Mouse (Mus musculus) neural tube, embryonic 15.5 days (tissue): ENCODE data around the gene Cyp26b1. TPM values are rescaled to one million over a fixed set of nuclear protein-coding genes. Genes with fewer than 3 reads are reported as not detected.
"Not testable (repeated sequence)": the region's sequence is repeated elsewhere in the genome, so short reads cannot be mapped to it uniquely, and the experiment has no call there.

Source experiments
- ATAC-seq: fragments of 200-750 bp; cut with Nextera tagmentation; 2 replicates; pipeline ENCODE4 v1.8.0; 2017; ENCODE audit warnings: mild to moderate bottlenecking, moderate TSS enrichment, moderate library complexity; ENCODE audit not compliant: low FRiP score
- H3K27ac ChIP-seq: fragments of 300-500 bp; sonication (generic); replicated peaks from 2 replicates; pipeline ENCODE4 v1.5.1; 2015; ENCODE audit warnings: mild to moderate bottlenecking, inconsistent platforms
- H3K27me3 ChIP-seq: fragments of 300-500 bp; sonication (generic); replicated peaks from 2 replicates; pipeline ENCODE4 v1.6.1; 2015; ENCODE audit warnings: inconsistent platforms
- H3K36me3 ChIP-seq: fragments of 300-500 bp; sonication (generic); 2 replicates; pipeline ENCODE4 v1.6.1; 2015; ENCODE audit warnings: inconsistent platforms
- H3K4me1 ChIP-seq: fragments of 300-500 bp; sonication (generic); 2 replicates; pipeline ENCODE4 v1.6.1; 2015; ENCODE audit warnings: inconsistent platforms
- H3K4me2 ChIP-seq: fragments of 300-500 bp; sonication (generic); 2 replicates; pipeline ENCODE4 v1.6.1; 2015; ENCODE audit warnings: inconsistent platforms, mild to moderate bottlenecking, moderate library complexity
- H3K4me3 ChIP-seq: fragments of 300-500 bp; sonication (generic); replicated peaks from 2 replicates; pipeline ENCODE4 v1.5.1; 2015; ENCODE audit warnings: mild to moderate bottlenecking, inconsistent platforms
- H3K9ac ChIP-seq: fragments of 300-500 bp; sonication (generic); replicated peaks from 2 replicates; pipeline ENCODE4 v1.6.1; 2015; ENCODE audit warnings: mild to moderate bottlenecking, inconsistent platforms
- H3K9me3 ChIP-seq: fragments of 300-500 bp; sonication (generic); replicated peaks from 2 replicates; pipeline ENCODE4 v1.6.1; 2016; ENCODE audit warnings: inconsistent platforms
- WGBS: fragments of 180-500 bp; shearing (Covaris S2); methylation state at CpG from one replicate; pipeline ENCODE4 v1.1.7; 2015; ENCODE audit warnings: mixed read lengths; 5-methylcytosine and 5-hydroxymethylcytosine counted together
- polyA plus RNA-seq: library from polyadenylated mRNA; unstranded; fragments of >200 nt; fragmentation: Nextera tagmentation; extraction: Ambion mirVana; gene quantifications from 2 replicates; pipeline ENCODE4 v1.2.1, GENCODE M21; 2015

The Cyp26b1 gene
- polyA plus RNA-seq, 1 experiment from 2014 or later, result 11.6 TPM

- no peak overlapping the region for H3K9ac ChIP-seq
- no peak overlapping the region for H3K4me2 ChIP-seq
- H3K27me3 ChIP-seq, result no peaks in the 10 kb centered on the region
- H3K36me3 ChIP-seq, result no peaks in the 10 kb centered on the region
- H3K4me3 ChIP-seq, result no peak overlapping the region
- no peak for ATAC-seq
- H3K9me3 ChIP-seq, result no peaks in the 10 kb centered on the region
- WGBS, result 38% methylated on average over 1 of the region's 1 CpGs
- H3K27ac ChIP-seq, result no peak overlapping the region
- no peaks in the 10 kb centered on the region for H3K4me1 ChIP-seq
Measured at GRCm38 (mm10) chr6:84601136-84601889, 7.6 kb upstream of the Cyp26b1 start.

GRCm38 (mm10) chr6:84599296-84599695, 5.6 kb upstream of the Cyp26b1 start:
- H3K27ac ChIP-seq, H3K9ac ChIP-seq, H3K4me3 ChIP-seq, H3K4me2 ChIP-seq, H3K9me3 ChIP-seq, H3K4me1 ChIP-seq, ATAC-seq, H3K36me3 ChIP-seq, H3K27me3 ChIP-seq: not testable (repeated sequence)
- 95% methylated on average over 3 of the region's 3 CpGs for WGBS

GRCm38 (mm10) chr6:84598725-84599124, 5.0 kb upstream of the Cyp26b1 start:
- Histone ChIP-seq H3K4me3 (no peak overlapping the region), H3K4me2 (no peak overlapping the region), H3K27ac (no peak overlapping the region), H3K27me3 (no peaks in the 10 kb centered on the region), H3K9ac (no peak overlapping the region), H3K36me3 (no peaks in the 10 kb centered on the region), H3K4me1 (no peaks in the 10 kb centered on the region), H3K9me3 (no peaks in the 10 kb centered on the region)
- WGBS, result 55% methylated on average over 3 of the region's 3 CpGs
- no peak for ATAC-seq

DNA sequence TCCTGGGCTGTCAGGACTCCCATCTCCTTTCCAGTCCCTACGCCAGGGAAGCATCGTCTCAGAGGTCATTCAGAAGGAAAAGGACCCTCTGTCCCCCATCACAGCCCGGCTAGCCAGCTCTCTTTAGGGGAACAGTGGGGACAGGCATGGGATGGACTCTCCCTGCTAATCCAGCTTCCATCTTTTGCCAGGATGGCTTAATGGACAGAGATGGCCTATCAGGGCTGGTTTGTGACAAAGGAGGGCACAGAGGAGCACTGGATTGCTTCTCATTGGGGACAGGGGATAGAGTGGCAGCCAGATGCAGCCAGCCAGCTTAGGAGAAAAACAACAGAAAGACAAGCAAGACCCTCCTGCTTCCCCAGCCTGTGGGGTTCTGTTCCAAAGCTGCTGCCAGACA, 918 bp upstream of the Cyp26b1 start:
- Histone ChIP-seq H3K9ac (no peak overlapping the region), H3K36me3 (no peaks in the 10 kb centered on the region), H3K4me1 (peaks cover 6% of the 10 kb centered on the region), H3K4me3 (no peak overlapping the region), H3K27ac (no peak overlapping the region), H3K27me3 (peaks cover 23% of the 10 kb centered on the region), H3K9me3 (no peaks in the 10 kb centered on the region), H3K4me2 (no peak overlapping the region)
- ATAC-seq, result no peak
- 48% methylated on average over 3 of the region's 3 CpGs for WGBS

GRCm38 (mm10) chr6:84590961-84591745, 2.6 kb downstream of the Cyp26b1 start:
- ATAC-seq, result no peak
- Histone ChIP-seq H3K36me3 (no peaks in the 10 kb centered on the region), H3K9ac (no peak overlapping the region), H3K9me3 (no peaks in the 10 kb centered on the region), H3K27ac (no peak overlapping the region), H3K4me3 (no peak overlapping the region), H3K4me2 (no peak overlapping the region), H3K27me3 (peaks cover 55% of the 10 kb centered on the region), H3K4me1 (peaks cover 39% of the 10 kb centered on the region)
- 67% methylated on average over 6 of the region's 6 CpGs for WGBS

DNA sequence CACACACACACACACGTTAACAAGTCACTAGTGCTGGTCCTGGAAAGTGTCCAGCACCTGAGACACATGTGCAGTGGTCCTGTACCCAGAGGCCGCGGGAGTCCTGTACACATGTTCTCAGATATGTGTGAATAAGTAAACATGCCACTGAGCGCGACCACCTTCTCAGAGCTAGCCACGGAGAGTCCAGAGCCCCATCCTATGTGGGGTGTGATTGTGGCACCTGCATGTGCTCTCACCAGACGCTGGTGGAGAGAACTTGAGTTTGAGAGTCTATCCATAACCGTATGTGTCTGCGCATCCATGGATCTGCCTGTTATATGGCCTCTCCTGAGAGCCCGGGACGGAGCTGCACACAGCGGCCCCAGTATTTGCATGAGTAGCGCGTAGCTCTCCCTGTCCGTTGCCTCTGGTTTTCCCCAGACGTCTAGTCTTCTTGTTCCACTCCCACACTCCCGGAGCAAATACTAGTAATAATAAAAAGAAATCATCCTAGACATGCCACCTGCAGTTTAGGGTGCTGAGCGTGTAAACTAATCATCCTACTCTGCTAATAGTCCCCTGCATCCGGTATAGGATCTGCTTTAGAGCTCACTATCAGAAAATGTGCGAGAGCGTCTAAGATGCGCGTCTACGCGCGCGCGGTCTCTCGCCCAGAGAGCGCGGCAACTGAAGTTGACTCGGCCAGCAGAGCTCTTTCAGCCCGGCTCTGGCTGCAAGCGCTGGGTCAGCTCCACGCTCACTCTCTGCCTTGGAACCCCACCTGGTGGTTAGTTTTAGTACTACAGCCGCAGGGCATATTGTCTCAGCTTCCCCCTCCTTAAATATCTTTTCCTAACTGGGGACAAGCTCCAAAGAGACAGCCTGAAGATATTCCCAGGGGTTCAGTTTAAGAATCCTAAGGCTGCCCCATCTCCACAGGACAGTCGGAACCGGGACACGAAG, 3.7 kb downstream of the Cyp26b1 start:
- H3K4me3 ChIP-seq, result peak overlapping the region; percentile 49; the same call in 1 of the 2 replicates
- no peak overlapping the region for H3K9ac ChIP-seq
- H3K4me1 ChIP-seq, result peaks cover 51% of the 10 kb centered on the region

GRCm38 (mm10) chr6:84588895-84589652, 4.6 kb downstream of the Cyp26b1 start:
- peak overlapping the region; percentile 49 for H3K4me3 ChIP-seq
- no peaks in the 10 kb centered on the region for H3K36me3 ChIP-seq
- ATAC-seq, result 0 out of 2 replicates have a peak, but pooled peaks have one; percentile 6
- peak overlapping the region; percentile 94 for H3K4me2 ChIP-seq
- WGBS, result under 1% methylated on average over 54 of the region's 54 CpGs
- no peaks in the 10 kb centered on the region for H3K9me3 ChIP-seq
- no peak overlapping the region for H3K27ac ChIP-seq
- peaks cover 60% of the 10 kb centered on the region for H3K4me1 ChIP-seq
- peaks cover 73% of the 10 kb centered on the region for H3K27me3 ChIP-seq
- H3K9ac ChIP-seq, result peak overlapping the region; percentile 41; the same call in 1 of the 2 replicates

More for the DNA sequence above, 3.7 kb downstream of the Cyp26b1 start:
- Histone ChIP-seq H3K36me3 (no peaks in the 10 kb centered on the region), H3K27ac (no peak overlapping the region), H3K9me3 (no peaks in the 10 kb centered on the region), H3K4me2 (peak overlapping the region; percentile 94), H3K27me3 (peaks cover 64% of the 10 kb centered on the region)
- ATAC-seq, result peak; percentile 79; the same call in 1 of the 2 replicates
- WGBS, result 2% methylated on average over 39 of the region's 39 CpGs

DNA sequence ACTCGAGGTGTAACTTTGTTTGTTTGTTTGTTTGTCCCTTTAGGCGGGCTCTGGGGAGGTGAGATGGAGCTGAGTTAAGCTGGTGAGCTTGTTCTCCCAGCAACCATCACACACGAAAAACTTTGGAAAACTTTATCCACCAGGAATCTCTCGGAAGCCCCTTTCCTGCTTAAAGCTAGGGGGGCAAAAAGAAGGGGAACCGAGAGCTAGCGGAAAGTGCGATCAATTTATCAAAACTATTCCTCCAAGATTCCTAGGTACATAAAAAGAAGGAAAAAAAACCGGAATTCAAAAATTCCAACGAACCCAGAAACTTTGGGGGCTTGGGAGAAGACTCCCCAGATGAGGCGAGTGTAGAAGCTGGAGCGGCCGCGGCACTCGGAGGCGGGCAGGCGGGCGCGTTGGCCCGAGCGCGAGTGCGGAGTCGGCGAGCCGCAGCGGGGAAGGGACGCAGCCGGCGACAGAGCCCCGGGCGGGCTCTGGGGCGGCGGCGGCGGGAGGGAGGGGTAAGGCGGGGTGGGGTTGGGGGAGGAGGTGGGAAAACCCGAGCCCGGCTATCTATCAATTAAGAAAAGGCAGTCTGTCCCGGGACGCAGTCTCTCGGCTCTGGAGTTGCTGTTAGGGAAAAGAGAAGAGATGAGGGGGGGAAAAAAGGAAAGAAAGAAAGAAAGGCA, 5.3 kb downstream of the Cyp26b1 start:
- Histone ChIP-seq H3K9me3 (no peaks in the 10 kb centered on the region), H3K27me3 (peaks cover 81% of the 10 kb centered on the region), H3K9ac (0 out of 2 replicates have a peak overlapping the region, but pooled peaks have one; percentile 41), H3K36me3 (no peaks in the 10 kb centered on the region), H3K4me2 (peak overlapping the region; percentile 94), H3K4me3 (peak overlapping the region; percentile 49), H3K4me1 (peaks cover 67% of the 10 kb centered on the region), H3K27ac (no peak overlapping the region)
- under 1% methylated on average over 41 of the region's 41 CpGs for WGBS
- no peak for ATAC-seq

DNA sequence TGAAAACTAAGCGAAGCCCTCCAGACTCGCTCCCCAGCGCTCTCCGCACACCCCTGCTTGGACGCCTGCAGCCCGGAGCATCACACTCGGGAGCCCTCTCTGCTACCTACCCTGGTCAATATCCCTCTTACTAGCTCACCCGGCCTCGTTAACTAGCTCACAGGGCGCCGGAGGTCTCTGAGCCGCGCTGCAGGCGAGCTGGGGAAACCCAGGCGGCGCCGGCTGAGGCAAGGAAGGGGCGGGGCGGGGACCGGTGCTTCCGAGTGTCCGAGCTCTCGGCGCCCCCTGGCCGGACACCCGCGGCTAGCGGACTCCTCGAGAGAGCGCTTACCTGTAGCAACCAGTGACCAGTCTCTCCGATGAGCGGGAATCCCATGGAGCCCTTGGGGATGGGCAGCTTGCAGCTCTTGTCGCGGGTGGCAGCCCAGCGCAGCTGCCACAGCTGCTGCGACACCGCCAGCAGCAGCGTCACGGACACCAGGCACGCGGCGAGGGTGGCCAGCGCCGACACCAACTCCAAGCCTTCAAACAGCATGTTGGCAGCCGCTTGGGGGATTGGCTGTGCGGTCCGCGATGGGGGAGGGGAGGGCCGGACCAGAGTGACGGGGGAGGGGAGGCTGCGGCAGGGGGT, 6.1 kb downstream of the Cyp26b1 start:
- peaks cover 88% of the 10 kb centered on the region for H3K27me3 ChIP-seq
- WGBS, result under 1% methylated on average over 50 of the region's 51 CpGs
- H3K4me1 ChIP-seq, result peaks cover 74% of the 10 kb centered on the region

More for the DNA sequence above, 6.1 kb downstream of the Cyp26b1 start:
- Histone ChIP-seq H3K36me3 (no peaks in the 10 kb centered on the region), H3K9me3 (no peaks in the 10 kb centered on the region), H3K4me3 (peak overlapping the region; percentile 49), H3K9ac (peak overlapping the region; percentile 43), H3K4me2 (peak overlapping the region; percentile 94), H3K27ac (no peak overlapping the region)
- no peak for ATAC-seq
